Mouse (Mus musculus) testis, postnatal 10 days (tissue): ENCODE measurements at regions not wholly inside any gene's neighbourhood (a gene's known extent, or its start where the extent isn't known, plus 50 kb on each side); places are given as distances from the start of the nearest gene placed in this dataset.

Experiments
- DNase-seq: peaks from one replicate; pipeline ENCODE4 v3.0.0; 2021; ENCODE audit warnings: low spot score

DNA sequence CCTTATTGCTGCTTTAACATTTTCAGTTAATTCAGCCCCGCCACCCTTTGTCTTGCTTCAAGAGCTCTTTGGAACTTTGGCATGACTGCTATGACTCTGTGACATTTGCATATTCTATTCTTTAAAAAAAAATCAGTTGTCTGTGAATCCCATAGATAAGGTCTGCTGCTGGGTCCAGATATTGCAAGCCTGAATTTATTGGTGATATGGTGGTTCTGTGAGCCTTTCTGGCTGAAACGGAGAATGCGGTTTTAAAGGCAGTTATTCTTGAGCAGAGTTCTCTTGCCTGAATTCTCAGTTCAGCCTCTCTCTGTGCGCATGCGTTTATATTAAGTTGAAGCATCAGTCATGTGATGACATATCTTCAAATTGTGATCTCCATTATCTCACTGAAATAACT lies 560.7 kb downstream of the Cdh9 start:
- no peak for DNase-seq
